Mouse (Mus musculus) neural tube, embryonic 14.5 days (tissue): Measurements from ENCODE around the gene Tpst2. TPM values are rescaled to one million over a fixed set of nuclear protein-coding genes. Genes with fewer than 3 reads are reported as not detected.

ENCODE experiments used
- ATAC-seq: fragments of 200-750 bp; cut with Nextera tagmentation; 2 replicates; pipeline ENCODE4 v1.8.0; 2017; ENCODE audit warnings: low read depth, mild to moderate bottlenecking, moderate TSS enrichment, moderate library complexity
- H3K27ac ChIP-seq: fragments of 300-500 bp; sonication (generic); 2 replicates; pipeline ENCODE4 v1.5.1; 2014; ENCODE audit warnings: low read depth, mild to moderate bottlenecking, control low read depth, low read length, moderate library complexity, mixed read lengths
- H3K27me3 ChIP-seq: fragments of 300-500 bp; sonication (generic); 2 replicates; pipeline ENCODE4 v1.6.1; 2014; ENCODE audit warnings: low read length; ENCODE audit not compliant: control insufficient read depth, insufficient read depth
- H3K36me3 ChIP-seq: fragments of 300-500 bp; sonication (generic); 2 replicates; pipeline ENCODE4 v1.6.1; 2014; ENCODE audit warnings: low read length, mixed read lengths; ENCODE audit not compliant: control insufficient read depth, insufficient read depth
- H3K4me1 ChIP-seq: fragments of 300-500 bp; sonication (generic); 2 replicates; pipeline ENCODE4 v1.6.1; 2014; ENCODE audit warnings: low read length; ENCODE audit not compliant: control insufficient read depth, insufficient read depth
- H3K4me2 ChIP-seq: fragments of 300-500 bp; sonication (generic); 2 replicates; pipeline ENCODE4 v1.6.1; 2014; ENCODE audit warnings: mild to moderate bottlenecking, low read depth, low read length, control low read depth
- H3K4me3 ChIP-seq: fragments of 300-500 bp; sonication (generic); 2 replicates; pipeline ENCODE4 v1.5.1; 2014; ENCODE audit warnings: low read depth, low read length, control low read depth, mixed read lengths
- H3K9ac ChIP-seq: fragments of 300-500 bp; sonication (generic); replicated peaks from 2 replicates; pipeline ENCODE4 v1.6.1; 2014; ENCODE audit warnings: low read depth, mild to moderate bottlenecking, control low read depth, low read length, mixed read lengths
- H3K9me3 ChIP-seq: fragments of 300-500 bp; sonication (generic); 2 replicates; pipeline ENCODE4 v1.6.1; 2016; ENCODE audit warnings: low read length; ENCODE audit not compliant: control insufficient read depth
- WGBS: fragments of 180-500 bp; shearing (Covaris S2); extraction: QIAGEN DNeasy Blood & Tissue Kit; methylation state at CpG from one replicate; pipeline ENCODE4 v1.1.7; 2014; 5-methylcytosine and 5-hydroxymethylcytosine counted together
- polyA plus RNA-seq: library from polyadenylated mRNA; unstranded; fragments of >200 nt; fragmentation: Nextera tagmentation; extraction: Ambion mirVana; gene quantifications from 2 replicates; pipeline ENCODE4 v1.2.1, GENCODE M21; 2014

Gene Tpst2
- polyA plus RNA-seq, 1 experiment from 2014 or later = 27.1 TPM

- Histone ChIP-seq H3K4me2 (no peak overlapping the region), H3K9ac (no peak overlapping the region), H3K4me3 (no peak overlapping the region), H3K9me3 (no peaks in the 10 kb centered on the region), H3K27me3 (no peaks in the 10 kb centered on the region), H3K27ac (no peak overlapping the region), H3K36me3 (no peaks in the 10 kb centered on the region), H3K4me1 (peaks cover 5% of the 10 kb centered on the region; the same call in 1 of the 2 replicates)
- no peak for ATAC-seq
- WGBS = 84% methylated on average over 6 of the region's 6 CpGs
Measured at GRCm38 (mm10) chr5:112296404-112297181, 20.1 kb downstream of the Tpst2 start.

GRCm38 (mm10) chr5:112297257-112297656 is 20.8 kb downstream of the Tpst2 start:
- no peak overlapping the region for H3K27ac ChIP-seq
- no peak overlapping the region for H3K4me2 ChIP-seq
- WGBS = 83% methylated on average over 2 of the region's 2 CpGs
- H3K9me3 ChIP-seq = no peaks in the 10 kb centered on the region
- no peaks in the 10 kb centered on the region for H3K36me3 ChIP-seq
- H3K27me3 ChIP-seq = no peaks in the 10 kb centered on the region
- no peak overlapping the region for H3K9ac ChIP-seq
- no peak for ATAC-seq
- H3K4me3 ChIP-seq = no peak overlapping the region
- H3K4me1 ChIP-seq = peaks cover 5% of the 10 kb centered on the region; the same call in 1 of the 2 replicates

- no peak for ATAC-seq
- Histone ChIP-seq H3K4me1 (peaks cover 5% of the 10 kb centered on the region; the same call in 1 of the 2 replicates), H3K9ac (no peak overlapping the region), H3K4me2 (no peak overlapping the region), H3K9me3 (no peaks in the 10 kb centered on the region), H3K36me3 (no peaks in the 10 kb centered on the region), H3K4me3 (no peak overlapping the region), H3K27ac (no peak overlapping the region), H3K27me3 (no peaks in the 10 kb centered on the region)
- WGBS = 92% methylated on average over 12 of the region's 12 CpGs
Measured at GRCm38 (mm10) chr5:112298226-112298988, 21.9 kb downstream of the Tpst2 start.

DNA sequence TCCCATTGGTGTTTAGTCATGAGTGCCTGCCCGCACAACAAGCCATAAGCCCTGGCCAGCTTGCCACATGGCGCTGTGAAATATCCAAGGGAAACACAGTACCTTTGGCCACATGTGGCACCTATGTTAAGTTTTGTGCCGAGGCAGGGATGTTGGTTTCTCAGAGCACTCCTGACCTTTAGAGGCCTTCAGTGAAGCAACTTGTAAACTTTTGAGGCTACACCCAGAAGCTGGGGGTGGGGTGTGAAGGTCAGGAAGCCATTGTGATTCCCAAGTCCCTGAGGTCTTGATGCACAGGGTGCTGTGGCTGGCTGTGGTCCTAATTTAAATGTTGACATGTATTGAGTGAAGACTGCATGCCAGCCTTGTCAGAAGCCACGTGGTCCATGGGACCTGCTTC is 22.9 kb downstream of the Tpst2 start:
- 84% methylated on average over 4 of the region's 4 CpGs for WGBS
- Histone ChIP-seq H3K4me3 (no peak overlapping the region), H3K9me3 (no peaks in the 10 kb centered on the region), H3K27me3 (no peaks in the 10 kb centered on the region), H3K4me1 (peaks cover 4% of the 10 kb centered on the region; the same call in 1 of the 2 replicates), H3K36me3 (no peaks in the 10 kb centered on the region), H3K4me2 (no peak overlapping the region), H3K27ac (no peak overlapping the region), H3K9ac (no peak overlapping the region)
- ATAC-seq = no peak

- no peaks in the 10 kb centered on the region for H3K4me1 ChIP-seq
Measured at GRCm38 (mm10) chr5:112300112-112300511, 23.6 kb downstream of the Tpst2 start.

GRCm38 (mm10) chr5:112300721-112301308 is 24.3 kb downstream of the Tpst2 start:
- H3K4me2 ChIP-seq = no peak overlapping the region
- no peak overlapping the region for H3K27ac ChIP-seq
- no peaks in the 10 kb centered on the region for H3K27me3 ChIP-seq
- no peaks in the 10 kb centered on the region for H3K36me3 ChIP-seq
- H3K4me1 ChIP-seq = no peaks in the 10 kb centered on the region
- ATAC-seq = no peak
- H3K9me3 ChIP-seq = no peaks in the 10 kb centered on the region
- no peak overlapping the region for H3K4me3 ChIP-seq
- WGBS = 87% methylated on average over 6 of the region's 6 CpGs
- no peak overlapping the region for H3K9ac ChIP-seq

More at GRCm38 (mm10) chr5:112300112-112300511, 23.6 kb downstream of the Tpst2 start:
- Histone ChIP-seq H3K4me3 (no peak overlapping the region), H3K4me2 (no peak overlapping the region), H3K27me3 (no peaks in the 10 kb centered on the region), H3K9ac (no peak overlapping the region), H3K36me3 (no peaks in the 10 kb centered on the region), H3K27ac (no peak overlapping the region), H3K9me3 (no peaks in the 10 kb centered on the region)
- ATAC-seq = no peak
- 83% methylated on average over 2 of the region's 2 CpGs for WGBS

- no peak overlapping the region for H3K4me2 ChIP-seq
- H3K9ac ChIP-seq = no peak overlapping the region
- H3K36me3 ChIP-seq = no peaks in the 10 kb centered on the region
- H3K4me1 ChIP-seq = no peaks in the 10 kb centered on the region
- H3K27me3 ChIP-seq = no peaks in the 10 kb centered on the region
- H3K9me3 ChIP-seq = no peaks in the 10 kb centered on the region
- H3K4me3 ChIP-seq = no peak overlapping the region
- H3K27ac ChIP-seq = no peak overlapping the region
- WGBS = 80% methylated on average over 4 of the region's 4 CpGs
- no peak for ATAC-seq
Measured at GRCm38 (mm10) chr5:112301694-112302093, 25.2 kb downstream of the Tpst2 start.

GRCm38 (mm10) chr5:112302310-112302709 is 25.8 kb downstream of the Tpst2 start:
- Histone ChIP-seq H3K27ac (no peak overlapping the region), H3K4me2 (no peak overlapping the region), H3K36me3 (no peaks in the 10 kb centered on the region), H3K4me3 (no peak overlapping the region), H3K4me1 (no peaks in the 10 kb centered on the region), H3K27me3 (no peaks in the 10 kb centered on the region), H3K9me3 (no peaks in the 10 kb centered on the region), H3K9ac (no peak overlapping the region)
- 88% methylated on average over 5 of the region's 5 CpGs for WGBS
- no peak for ATAC-seq

GRCm38 (mm10) chr5:112305842-112306241 is 29.4 kb downstream of the Tpst2 start:
- Histone ChIP-seq H3K9me3 (no peaks in the 10 kb centered on the region), H3K9ac (no peak overlapping the region), H3K36me3 (peaks cover 4% of the 10 kb centered on the region; the same call in 1 of the 2 replicates), H3K4me3 (no peak overlapping the region), H3K4me2 (no peak overlapping the region), H3K27ac (no peak overlapping the region), H3K27me3 (no peaks in the 10 kb centered on the region), H3K4me1 (no peaks in the 10 kb centered on the region)
- 67% methylated on average over 5 of the region's 5 CpGs for WGBS
- no peak for ATAC-seq
